Mouse (Mus musculus) lung, adult 2 months (tissue): ENCODE data around the gene Immt. TPM values are rescaled to one million over a fixed set of nuclear protein-coding genes. Genes with fewer than 3 reads are reported as not detected.

Source experiments
- DNase-seq: peaks from one replicate; pipeline ENCODE4 v3.0.0; 2022
- H3K4me1 ChIP-seq: fragments of 200-500 bp; 2 replicates; pipeline ENCODE4 v1.6.1; 2011; ENCODE audit warnings: low read length; ENCODE audit not compliant: control insufficient read depth, insufficient read depth
- H3K4me3 ChIP-seq: fragments of 200-500 bp; replicated peaks from 2 replicates; pipeline ENCODE3; 2011; ENCODE audit warnings: low read depth, mild to moderate bottlenecking, control low read depth, low read length; ENCODE audit errors: extremely low read depth
- CTCF ChIP-seq: fragments of 200-500 bp; IDR thresholded peaks from 2 replicates; pipeline ENCODE4 v1.5.1; 2011; ENCODE audit warnings: mild to moderate bottlenecking, low read length, control low read depth; ENCODE audit not compliant: insufficient read depth
- POLR2A ChIP-seq: fragments of 200-500 bp; IDR thresholded peaks from 2 replicates; pipeline ENCODE4 v1.6.1; 2011; ENCODE audit warnings: low read depth, mild to moderate bottlenecking, control low read depth, low read length, borderline replicate concordance; ENCODE audit errors: extremely low read depth
- WGBS: fragments of 180-500 bp; shearing (Covaris S2); methylation state at CpG from one replicate; pipeline ENCODE4 v1.1.7; 2018; 5-methylcytosine and 5-hydroxymethylcytosine counted together
- polyA plus RNA-seq: library from polyadenylated mRNA; depleted of rRNA; stranded (reverse); fragments of >200 nt; gene quantifications from 2 replicates; pipeline ENCODE4 v1.2.3, GENCODE M21; 2012; rRNA removed

Gene Immt
- 26.4 and 33.5 TPM in 2 replicates for polyA plus RNA-seq

- peak; percentile 92 for DNase-seq
- Histone ChIP-seq H3K4me1 (no peaks in the 10 kb centered on the region; the same call in 1 of the 2 replicates), H3K4me3 (peak within 1 kb of the TSS; percentile 99)
- TF ChIP-seq CTCF (no peak), POLR2A (peak; percentile 88)
- under 1% methylated on average over 64 of the region's 64 CpGs for WGBS
Observed at GRCm38 (mm10) chr6:71830690-71831580, at the start of gene Immt. Immt (plus strand) TSS chr6:71831331.

- Histone ChIP-seq H3K4me3 (no peak overlapping the region), H3K4me1 (no peaks in the 10 kb centered on the region)
- TF ChIP-seq CTCF (no peak), POLR2A (no peak)
- 83% methylated on average over 5 of the region's 5 CpGs for WGBS
- DNase-seq = no peak
Observed at GRCm38 (mm10) chr6:71783165-71783564, 48.0 kb upstream of the Immt start.

GRCm38 (mm10) chr6:71788348-71788747, 42.8 kb upstream of the Immt start:
- TF ChIP-seq POLR2A (no peak), CTCF (no peak)
- H3K4me1 ChIP-seq = peaks cover 3% of the 10 kb centered on the region; the same call in 1 of the 2 replicates
- H3K4me3 ChIP-seq = no peak overlapping the region
- no peak for DNase-seq
- 60% methylated on average over 9 of the region's 9 CpGs for WGBS

DNA sequence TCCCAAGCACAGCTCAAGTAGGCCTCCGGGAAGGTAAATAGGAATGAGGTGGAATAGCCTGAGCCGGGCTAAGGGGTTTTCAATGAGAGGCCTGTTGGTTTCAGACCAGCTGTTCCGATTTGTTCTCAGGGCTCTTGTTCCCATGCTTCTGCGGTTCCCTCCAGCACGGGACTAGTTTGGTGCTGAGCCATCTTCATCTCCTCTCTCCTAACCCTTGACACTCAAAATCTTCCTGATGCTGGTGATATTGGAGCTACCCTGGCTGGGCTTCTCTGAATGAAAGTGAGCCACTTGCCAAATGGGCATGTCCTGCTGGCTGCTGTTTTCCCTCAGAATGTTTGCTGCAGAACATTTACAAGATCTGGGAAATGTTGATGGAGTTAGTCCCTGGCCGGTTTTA, 39.4 kb upstream of the Immt start:
- 80% methylated on average over 6 of the region's 6 CpGs for WGBS
- Histone ChIP-seq H3K4me1 (peaks cover 3% of the 10 kb centered on the region; the same call in 1 of the 2 replicates), H3K4me3 (no peak overlapping the region)
- no peak for DNase-seq
- TF ChIP-seq CTCF (no peak), POLR2A (no peak)

DNA sequence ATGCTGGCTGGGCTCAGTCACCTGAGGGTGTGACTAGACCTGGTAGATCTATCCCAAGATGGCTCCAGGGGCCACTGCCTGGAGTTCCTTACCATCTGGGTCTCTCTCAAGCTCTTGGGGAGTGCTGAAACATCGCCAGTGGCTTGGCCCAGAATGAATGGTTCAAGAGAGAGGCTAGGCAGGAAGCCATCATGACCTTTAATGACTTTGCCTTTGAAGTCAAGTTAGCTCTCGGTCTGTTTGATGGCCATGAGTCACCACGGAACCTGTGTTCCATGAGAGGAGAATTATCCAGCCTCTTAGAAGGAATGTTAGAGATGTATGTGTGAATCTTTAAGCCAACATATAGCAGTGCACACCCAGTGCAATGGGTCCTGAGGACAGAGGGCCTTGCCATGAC, 31.7 kb upstream of the Immt start:
- Histone ChIP-seq H3K4me3 (no peak overlapping the region), H3K4me1 (no peaks in the 10 kb centered on the region)
- 43% methylated on average over 3 of the region's 3 CpGs for WGBS
- DNase-seq = no peak
- no peak for TF ChIP-seq POLR2A
- TF ChIP-seq CTCF = no peak

DNA sequence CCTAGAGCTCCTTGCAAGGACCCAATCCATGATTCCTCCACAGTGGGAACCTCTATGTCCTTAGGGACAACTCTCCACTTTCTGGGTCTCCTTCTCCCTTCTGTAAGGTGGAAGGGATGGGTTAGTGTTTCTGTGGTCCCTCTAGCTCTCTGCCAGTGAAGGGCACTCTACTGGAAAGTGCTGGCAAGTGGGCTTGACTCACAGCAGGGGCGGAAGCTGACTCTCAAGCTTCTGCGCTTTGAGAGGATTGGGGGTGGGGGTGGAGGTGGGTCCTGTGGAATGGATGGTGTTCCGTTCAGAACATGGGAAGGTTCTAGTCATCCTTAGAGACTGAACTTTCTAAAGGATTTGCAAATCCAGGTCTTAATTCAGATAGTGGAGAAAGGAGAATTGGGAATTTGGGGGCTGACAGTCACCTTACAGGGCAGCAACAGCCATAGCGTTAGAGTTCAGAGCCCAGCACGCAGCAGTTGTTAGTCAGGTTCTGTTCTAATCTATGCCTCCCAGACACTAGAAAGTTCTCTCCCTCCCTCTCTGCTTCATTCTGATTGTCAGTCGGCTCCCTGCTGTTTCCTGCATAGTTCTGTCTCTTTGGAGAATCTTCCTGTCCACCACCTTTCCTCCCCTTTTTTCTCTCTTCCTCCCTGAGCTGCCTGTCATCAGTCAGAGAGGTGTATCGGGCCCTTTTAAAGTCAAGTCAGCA, 30.0 kb upstream of the Immt start:
- 54% methylated on average over 7 of the region's 7 CpGs for WGBS
- TF ChIP-seq CTCF (no peak), POLR2A (no peak)
- DNase-seq = no peak
- no peak overlapping the region for H3K4me3 ChIP-seq
- no peaks in the 10 kb centered on the region for H3K4me1 ChIP-seq

DNA sequence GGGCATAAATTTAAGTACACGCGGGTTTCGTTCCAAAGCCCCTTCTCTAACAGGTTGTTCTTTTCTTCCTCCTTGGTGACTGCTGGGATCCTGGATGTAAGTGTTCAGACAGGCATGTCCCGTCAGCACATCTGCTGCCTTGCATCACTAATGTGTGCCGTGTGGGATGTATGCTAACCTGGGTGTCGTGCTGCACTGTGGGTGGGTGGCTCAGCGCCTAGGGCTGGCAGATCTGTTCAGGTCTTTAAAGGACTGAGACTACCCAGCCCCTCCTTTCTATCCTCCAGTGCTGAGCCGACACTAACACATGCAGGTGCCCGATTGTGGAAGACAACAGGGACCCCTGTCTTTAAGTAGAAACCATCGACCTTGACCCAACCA, 29.4 kb upstream of the Immt start:
- H3K4me1 ChIP-seq = no peaks in the 10 kb centered on the region
- TF ChIP-seq CTCF (no peak), POLR2A (no peak)
- 79% methylated on average over 10 of the region's 10 CpGs for WGBS
- no peak for DNase-seq
- H3K4me3 ChIP-seq = no peak overlapping the region

DNA sequence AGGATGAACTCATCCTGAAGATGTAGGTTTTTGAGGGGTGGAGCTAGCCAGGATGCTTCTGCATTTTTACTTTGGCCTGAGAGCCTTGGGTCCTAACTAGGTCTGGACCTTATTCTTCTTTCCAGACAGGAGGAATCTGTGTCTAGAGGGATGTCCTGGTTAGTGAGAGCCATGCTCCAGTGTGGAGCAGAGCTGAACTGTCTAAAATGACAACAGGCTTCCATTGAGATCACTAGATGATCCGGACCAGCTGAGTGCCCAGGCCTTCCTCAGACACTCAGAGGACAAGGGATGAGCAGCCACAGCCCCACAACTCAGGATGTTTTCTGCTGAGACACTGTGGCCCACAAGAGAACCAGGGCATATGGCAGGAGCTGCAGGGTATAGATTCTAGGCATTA, 27.5 kb upstream of the Immt start:
- no peak for DNase-seq
- no peak for TF ChIP-seq POLR2A
- no peak for TF ChIP-seq CTCF
- Histone ChIP-seq H3K4me3 (no peak overlapping the region), H3K4me1 (no peaks in the 10 kb centered on the region)
- 70% methylated on average over 1 of the region's 1 CpGs for WGBS

DNA sequence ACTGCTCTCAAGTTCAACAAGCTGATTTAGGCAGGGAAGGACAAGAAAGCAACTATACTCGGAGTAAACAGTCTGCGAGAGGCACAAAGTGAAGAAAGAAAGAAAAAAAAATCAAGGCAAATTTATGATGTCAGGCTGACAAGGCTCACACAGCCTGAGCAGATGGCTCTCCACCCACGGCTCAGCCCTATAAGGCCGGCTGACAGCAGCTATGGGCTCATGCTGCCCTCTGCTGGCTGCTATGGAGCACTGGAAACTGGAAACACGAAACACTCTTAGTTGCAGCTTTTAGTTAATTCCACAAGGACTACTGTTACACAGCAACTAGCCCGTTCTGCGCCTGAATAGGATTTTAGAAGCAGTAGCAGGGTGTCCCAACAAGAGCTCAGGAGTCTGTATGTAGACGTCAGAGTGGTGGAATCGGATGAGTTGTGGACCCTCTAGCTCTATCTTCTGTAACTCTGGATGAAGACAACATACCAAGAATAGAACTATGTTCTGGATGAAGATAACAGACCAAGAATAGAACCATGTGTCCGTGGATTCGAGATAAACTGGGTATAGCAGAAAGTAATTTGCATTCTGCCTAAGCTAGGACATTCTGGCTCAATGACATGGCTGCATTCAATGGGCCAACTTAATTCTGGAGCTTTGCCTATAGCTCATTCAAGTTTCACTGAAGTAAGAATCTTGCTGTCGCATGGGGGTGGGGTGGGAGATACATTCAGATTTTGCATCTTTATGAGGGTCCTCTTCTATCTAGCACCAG, 26.9 kb upstream of the Immt start:
- DNase-seq = peak; percentile 37
- WGBS = 23% methylated on average over 12 of the region's 12 CpGs
- Histone ChIP-seq H3K4me1 (no peaks in the 10 kb centered on the region), H3K4me3 (no peak overlapping the region)
- TF ChIP-seq CTCF (peak; percentile 96), POLR2A (no peak)

GRCm38 (mm10) chr6:71806713-71807112, 24.4 kb upstream of the Immt start:
- DNase-seq = no peak
- TF ChIP-seq POLR2A (no peak), CTCF (no peak)
- Histone ChIP-seq H3K4me1 (no peaks in the 10 kb centered on the region), H3K4me3 (no peak overlapping the region)
- WGBS = 74% methylated on average over 1 of the region's 1 CpGs
